Mouse (Mus musculus): ENCODE measurements around the gene B4galnt4.

B4galnt4 gene

DNA sequence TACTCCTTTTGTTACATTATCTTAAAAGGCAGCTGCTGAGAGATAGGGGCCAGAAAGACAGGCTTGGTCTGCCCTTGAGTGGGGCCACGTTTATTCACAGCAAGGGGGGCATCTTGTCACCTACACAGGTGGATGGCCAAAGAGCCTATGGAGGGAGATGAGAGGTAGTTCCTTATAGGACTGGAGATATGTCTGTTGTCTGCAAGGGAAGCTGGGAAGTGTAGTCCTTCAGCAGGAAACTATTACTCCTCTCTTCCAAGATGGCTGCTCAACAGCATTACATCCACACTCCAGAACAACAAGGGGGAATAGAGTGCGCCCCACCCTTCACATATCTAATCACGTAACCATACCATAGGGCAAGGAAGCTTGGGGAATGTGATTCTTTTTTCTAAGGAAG is 58.6 kb downstream of the B4galnt4 start:
- DNase-seq (ENCODE audit: low read depth, low spot score), result peak; percentile 12

DNA sequence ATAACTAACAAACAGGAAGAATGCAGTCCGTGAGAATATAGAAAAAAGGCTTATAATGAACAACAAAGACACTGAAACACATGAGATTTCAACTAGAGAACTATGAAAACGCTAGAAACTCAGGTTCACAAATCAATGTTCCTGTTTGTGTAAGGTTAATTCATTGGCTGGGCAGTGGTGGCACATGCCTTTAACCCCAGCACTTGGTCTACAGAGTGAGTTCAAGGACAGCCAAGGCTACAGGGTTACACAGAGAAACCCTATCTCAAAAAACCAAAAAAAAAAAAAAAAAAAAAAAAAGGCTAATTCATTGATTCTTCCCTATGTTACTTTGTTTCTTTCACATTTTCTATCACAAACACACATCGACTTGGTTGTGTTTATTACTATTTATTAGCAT is 59.7 kb downstream of the B4galnt4 start:
- DNase-seq (ENCODE audit: low read depth, low spot score), result no peak

DNA sequence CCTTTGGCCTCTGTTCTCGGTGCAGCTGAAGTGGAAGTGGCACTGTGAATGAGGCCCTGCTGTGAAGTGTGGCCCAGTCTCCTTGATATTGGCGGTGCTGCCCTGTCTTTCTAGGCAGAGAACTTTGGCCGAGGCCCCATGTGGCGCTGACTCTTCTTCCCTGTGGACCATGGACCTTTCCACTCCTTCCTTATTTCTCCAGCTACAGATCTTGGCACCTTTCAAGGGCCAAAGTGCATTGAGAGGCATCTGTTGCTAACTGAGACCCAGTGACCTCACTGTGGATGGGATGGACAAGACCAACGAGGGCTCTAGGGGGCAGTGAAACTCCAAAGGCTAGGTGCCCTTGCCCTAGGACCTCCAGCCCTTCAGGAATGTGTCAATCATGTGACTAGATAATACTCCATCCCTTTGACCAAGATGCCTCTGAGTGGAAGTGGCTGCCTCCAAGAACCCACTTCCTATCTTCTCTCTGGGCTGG is 60.2 kb downstream of the B4galnt4 start:
- peak; percentile 16 for DNase-seq (ENCODE audit: low read depth, low spot score)

Measured in ZHBTc4 (cell line).